Mouse (Mus musculus) spleen, postnatal 14 days (tissue): ENCODE measurements at regions not wholly inside any gene's neighbourhood (a gene's known extent, or its start where the extent isn't known, plus 50 kb on each side); places are given as distances from the start of the nearest gene placed in this dataset.

Experiments
- DNase-seq, 2 experiments: peaks; one replicate each; pipeline ENCODE4 v3.0.0; 2021 to 2022; ENCODE audit warnings: low spot score in 2 of 2

GRCm38 (mm10) chr13:31166286-31166685, 192.3 kb downstream of the Gm5447 start:
- DNase-seq = no peak

- DNase-seq = no peak
Measured at GRCm38 (mm10) chr13:31168854-31169253, 194.8 kb downstream of the Gm5447 start.

DNA sequence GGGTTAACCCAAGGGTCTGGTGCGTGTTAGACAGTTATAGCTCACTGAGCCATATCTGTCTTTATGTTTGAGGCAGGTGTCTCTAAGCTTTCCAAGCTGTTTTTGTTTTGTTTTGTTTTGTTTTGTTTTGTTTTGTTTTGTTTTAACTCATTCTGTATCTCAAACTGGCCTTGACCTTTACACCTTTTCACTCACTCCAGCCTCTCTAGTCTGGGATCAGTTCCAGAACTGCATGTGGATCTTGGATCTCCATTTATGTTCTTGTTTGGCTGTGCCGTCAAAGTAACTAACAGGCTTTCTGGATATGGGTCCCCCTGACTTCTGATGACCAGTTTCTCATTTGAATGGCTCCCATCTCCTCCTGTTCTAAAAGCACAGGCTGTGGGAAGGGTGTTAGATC, 197.7 kb downstream of the Gm5447 start:
- no peak for DNase-seq

- no peak for DNase-seq
Measured at GRCm38 (mm10) chr13:31172580-31172979, 198.6 kb downstream of the Gm5447 start.

DNA sequence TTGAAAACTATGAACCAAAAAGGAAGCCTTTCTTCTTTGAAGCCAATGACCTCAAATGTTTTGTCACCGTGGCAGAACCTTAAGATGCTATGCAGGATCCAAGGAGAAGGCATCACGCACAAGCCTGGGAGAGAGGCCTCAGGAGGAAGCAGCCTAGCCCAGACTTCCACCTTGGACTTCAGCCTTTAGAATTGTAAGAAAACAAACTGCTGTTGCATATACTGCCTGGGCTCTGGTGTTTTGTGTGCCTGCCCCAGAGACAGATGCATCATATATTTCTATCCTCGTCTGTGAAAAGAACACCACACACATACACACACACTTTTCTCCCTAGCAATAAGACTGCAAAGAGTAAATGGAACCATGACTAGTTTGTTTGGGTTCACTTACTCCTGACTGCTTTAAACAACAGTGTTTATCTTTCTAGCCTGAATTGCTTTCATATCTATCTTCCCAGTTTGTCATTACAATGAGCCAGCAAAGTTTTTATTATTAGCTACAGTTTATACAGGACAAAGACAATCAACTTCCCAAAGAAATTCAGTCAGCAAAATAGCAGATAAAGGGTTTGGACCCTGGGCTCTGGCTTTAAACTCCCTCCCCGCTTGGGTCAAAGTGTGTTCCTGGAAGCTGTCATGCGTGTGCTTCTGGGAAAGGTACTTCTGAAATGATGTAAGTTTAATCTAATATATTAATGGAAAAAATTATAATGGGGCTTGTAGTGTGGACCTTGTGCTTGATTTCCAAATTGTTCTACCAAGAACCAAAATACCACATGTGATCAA, 204.2 kb downstream of the Gm5447 start:
- no peak for DNase-seq

DNA sequence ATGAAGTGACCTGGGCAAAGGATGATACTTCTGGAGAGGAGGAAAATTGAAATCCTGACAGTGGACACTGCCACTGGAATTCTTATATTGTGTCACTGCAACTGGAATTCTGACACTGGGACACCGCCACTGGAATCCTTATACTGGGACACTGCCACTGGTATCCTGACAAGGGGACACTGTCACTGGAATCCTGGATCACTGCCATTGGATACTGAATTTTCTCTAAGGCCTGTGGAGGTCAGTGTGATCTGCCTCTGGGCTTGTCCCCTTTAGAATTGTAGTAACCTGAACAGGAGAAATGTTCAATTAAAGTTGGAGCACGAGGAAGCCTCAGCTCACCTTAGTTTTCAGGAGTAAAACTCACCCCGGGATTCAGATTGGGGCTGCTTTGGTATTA, 205.0 kb downstream of the Gm5447 start:
- no peak for DNase-seq

DNA sequence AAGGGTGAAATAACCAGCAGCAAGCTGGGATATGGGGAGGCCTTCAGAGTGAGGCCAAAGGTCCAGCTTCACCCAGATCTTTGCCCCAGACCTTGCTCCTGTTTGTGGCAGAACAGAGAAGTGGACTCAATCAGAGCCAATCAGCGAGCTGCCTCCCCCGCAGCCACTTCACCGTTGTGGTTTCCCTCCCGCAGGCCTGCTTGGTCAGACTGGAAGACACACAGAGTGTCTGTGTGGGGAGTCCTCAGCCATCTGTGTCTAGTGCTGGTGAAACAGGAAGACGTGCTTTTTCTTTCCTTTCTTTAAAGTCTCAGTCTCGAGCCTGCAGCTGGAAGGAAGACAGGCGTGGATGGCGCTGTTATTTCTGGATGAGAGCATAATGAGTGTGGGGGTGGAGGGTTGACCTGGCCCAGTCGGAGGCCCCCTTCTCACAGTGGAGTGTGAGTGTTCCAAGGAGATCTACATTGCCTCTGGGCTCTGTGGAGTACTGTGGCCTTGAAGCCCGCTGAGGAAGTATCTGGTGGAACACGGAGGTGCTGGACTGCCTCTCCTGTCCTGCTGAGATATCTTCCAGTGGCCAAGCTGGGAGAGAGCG, 205.5 kb downstream of the Gm5447 start:
- no peak for DNase-seq

GRCm38 (mm10) chr13:31181530-31181929, 207.5 kb downstream of the Gm5447 start:
- no peak for DNase-seq

GRCm38 (mm10) chr13:31184845-31185834, 211.1 kb downstream of the Gm5447 start:
- DNase-seq = no peak

GRCm38 (mm10) chr13:31186805-31187589, 213.0 kb downstream of the Gm5447 start:
- no peak for DNase-seq

GRCm38 (mm10) chr13:31189116-31189515, 215.1 kb downstream of the Gm5447 start:
- DNase-seq = no peak

DNA sequence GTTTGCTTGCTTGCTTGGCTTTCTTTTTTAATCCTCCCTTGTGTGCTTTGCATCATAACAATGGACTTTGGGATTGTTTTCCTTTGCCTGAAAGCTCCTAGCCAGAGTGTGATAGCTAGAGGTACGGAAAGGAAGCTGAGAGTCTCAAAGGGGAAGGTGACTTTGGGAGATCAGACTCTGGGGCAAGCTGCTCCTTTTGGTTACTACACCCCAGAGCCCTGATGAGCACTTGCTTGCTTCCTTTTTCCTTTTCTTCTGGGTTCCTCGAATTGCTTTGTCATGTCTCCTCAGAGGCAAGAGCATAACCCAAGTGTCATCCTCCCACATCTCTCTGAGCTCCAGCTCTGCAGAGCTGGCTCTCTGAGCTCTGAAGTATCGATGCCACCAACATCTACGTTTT, 216.0 kb downstream of the Gm5447 start:
- DNase-seq = no peak

DNA sequence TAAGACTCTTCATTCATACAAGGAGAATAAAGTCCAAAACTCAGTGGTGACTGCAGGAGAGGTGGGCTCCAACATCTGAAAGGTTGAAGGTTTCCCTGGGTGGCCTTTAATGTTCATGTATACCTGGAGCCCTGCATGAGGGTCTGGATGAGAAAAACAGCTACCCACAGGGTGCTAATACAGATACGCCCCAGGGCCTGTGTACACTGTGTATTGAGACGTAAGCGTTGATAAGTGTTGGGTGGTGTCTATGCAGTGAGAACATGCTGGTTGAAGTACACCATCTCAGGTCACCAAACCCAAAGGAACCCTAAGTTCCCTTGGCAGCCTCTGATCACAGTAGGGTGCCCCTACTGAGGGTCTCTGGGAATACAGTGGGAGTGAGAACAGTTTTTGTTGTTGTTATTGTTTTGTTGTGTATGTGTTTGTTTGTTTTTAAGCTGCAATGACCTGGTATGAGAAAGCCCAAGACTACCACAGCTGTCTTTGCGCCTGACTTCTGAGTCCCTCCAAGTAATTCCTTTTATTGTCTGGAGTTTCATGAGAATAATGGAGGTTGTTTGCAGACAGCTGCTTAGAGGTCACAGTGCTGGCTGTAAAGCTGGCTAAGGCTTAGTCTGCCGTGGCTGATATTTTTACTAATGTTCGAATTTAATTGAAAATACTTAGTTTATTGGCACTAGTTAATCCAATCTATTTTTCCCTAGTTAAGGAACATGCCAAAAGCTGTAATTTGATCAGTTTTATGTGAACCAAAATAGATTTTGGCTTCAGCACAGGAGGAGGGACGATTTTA, 217.5 kb downstream of the Gm5447 start:
- DNase-seq = no peak

GRCm38 (mm10) chr13:31194971-31195370, 221.0 kb downstream of the Gm5447 start:
- DNase-seq = no peak

- no peak for DNase-seq
Measured at GRCm38 (mm10) chr13:31196546-31196945, 222.5 kb downstream of the Gm5447 start.

DNA sequence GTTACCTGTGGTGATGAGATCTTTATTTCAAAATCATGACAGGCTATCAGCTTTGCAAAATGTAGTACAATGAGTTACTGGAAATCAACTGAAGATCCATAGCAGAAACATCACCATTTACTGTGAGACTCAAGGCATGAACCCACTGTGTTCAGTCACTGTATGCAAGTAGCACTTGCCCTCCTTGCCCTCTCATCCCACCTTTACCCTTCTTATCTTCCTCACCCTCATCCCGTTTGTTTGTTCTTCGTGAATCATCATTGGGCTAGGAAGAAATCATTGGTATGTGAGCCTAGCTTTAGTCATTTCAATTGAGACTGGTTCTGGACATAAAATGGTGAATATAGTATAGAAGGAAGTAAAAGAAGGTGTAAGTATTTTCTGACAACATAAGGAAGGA, 223.6 kb downstream of the Gm5447 start:
- no peak for DNase-seq

DNA sequence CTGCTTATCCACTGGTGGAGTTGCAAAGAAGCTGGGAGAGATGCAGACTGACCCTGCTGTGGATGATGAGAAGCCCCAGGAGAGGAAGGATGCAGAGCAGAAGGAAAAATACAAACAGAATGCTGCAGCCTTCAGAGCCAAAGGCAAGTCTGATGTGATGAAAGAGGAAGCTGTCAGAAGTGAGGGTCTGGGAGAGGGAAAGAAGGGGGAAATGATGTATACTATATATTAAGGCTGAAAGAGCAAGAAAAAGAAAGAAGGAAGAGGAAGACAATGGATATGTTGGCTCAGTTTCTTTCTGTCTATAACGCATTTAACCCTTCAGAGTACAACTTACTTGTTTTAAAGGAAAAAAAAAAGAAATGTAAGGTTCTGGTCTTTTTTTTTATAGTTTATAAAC, 225.4 kb downstream of the Gm5447 start:
- DNase-seq = no peak

- no peak for DNase-seq
Measured at GRCm38 (mm10) chr13:31204068-31204467, 230.1 kb downstream of the Gm5447 start.

- DNase-seq = no peak
Measured at GRCm38 (mm10) chr13:31206381-31206780, 232.4 kb downstream of the Gm5447 start.

DNA sequence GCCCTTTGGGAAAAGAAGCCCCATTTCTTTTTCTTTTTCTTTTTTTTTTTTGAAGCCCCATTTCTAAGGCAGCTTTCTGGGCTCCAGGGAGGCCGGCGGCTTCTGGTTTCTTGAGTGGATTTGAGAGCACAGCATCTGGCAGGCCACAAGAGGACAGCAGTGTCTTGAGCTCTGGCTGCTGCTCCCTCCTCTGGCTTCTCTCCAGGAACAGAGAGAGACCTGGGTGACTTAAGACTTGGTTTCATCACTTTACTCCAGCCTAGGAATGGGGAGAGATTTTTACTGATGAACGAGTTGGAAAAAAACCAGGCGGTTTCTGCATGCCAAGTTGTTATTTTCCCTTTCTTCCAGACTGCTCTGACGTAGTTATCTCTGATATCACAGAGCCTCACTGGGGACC, 233.7 kb downstream of the Gm5447 start:
- no peak for DNase-seq

DNA sequence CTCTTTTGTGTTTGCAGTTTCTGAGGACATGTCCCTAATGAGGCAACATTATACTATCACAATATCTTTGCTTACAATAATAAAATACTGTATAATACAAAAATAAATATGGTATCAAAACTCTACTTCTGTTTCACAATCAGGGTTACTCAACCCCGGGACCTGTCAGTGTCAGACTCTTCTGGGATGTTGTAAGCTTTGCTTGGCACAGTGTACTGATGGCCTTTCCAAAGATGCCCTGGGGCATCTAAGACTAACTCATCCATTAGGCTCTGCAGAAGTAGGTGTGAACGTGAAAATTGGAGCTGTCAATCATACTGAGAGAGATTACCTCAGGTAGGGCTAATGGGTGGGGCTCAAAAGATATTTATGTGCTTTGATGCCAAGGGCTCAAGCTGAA, 249.0 kb downstream of the Gm5447 start:
- no peak for DNase-seq
